Mouse (Mus musculus) kidney, postnatal 0 days (tissue): ENCODE measurements around the gene Hoxa7. TPM values are rescaled to one million over a fixed set of nuclear protein-coding genes. Genes with fewer than 3 reads are reported as not detected.

Source experiments
- ATAC-seq: fragments of 200-750 bp; cut with Nextera tagmentation; replicated peaks from 2 replicates; pipeline ENCODE4 v1.8.0; 2017; ENCODE audit warnings: low read depth, moderate number of reproducible peaks, moderate TSS enrichment, moderate library complexity; ENCODE audit not compliant: low FRiP score
- DNase-seq: peaks from one replicate; pipeline ENCODE4 v3.0.0-alpha.2; 2016; ENCODE audit warnings: low spot score
- H3K27ac ChIP-seq: fragments of 300-500 bp; sonication (generic); 2 replicates; pipeline ENCODE4 v1.5.1; 2014; ENCODE audit warnings: mild to moderate bottlenecking
- H3K27me3 ChIP-seq: fragments of 300-500 bp; sonication (generic); 2 replicates; pipeline ENCODE4 v1.6.1; 2014; ENCODE audit warnings: low read length, mixed read lengths; ENCODE audit not compliant: insufficient read depth
- H3K36me3 ChIP-seq: fragments of 300-500 bp; sonication (generic); 2 replicates; pipeline ENCODE4 v1.6.1; 2014; ENCODE audit warnings: low read length, mixed read lengths; ENCODE audit not compliant: insufficient read depth
- H3K4me1 ChIP-seq: fragments of 300-500 bp; sonication (generic); replicated peaks from 2 replicates; pipeline ENCODE4 v1.6.1; 2014; ENCODE audit warnings: antibody characterized with exemption, low read length, mixed read lengths; ENCODE audit not compliant: insufficient read depth
- H3K4me2 ChIP-seq: fragments of 300-500 bp; sonication (generic); 2 replicates; pipeline ENCODE4 v1.6.1; 2014; ENCODE audit warnings: mild to moderate bottlenecking, low read length, moderate library complexity, mixed read lengths
- H3K4me3 ChIP-seq: fragments of 300-500 bp; sonication (generic); replicated peaks from 2 replicates; pipeline ENCODE4 v1.5.1; 2014; ENCODE audit warnings: low read depth, low read length
- H3K9ac ChIP-seq: fragments of 300-500 bp; sonication (generic); 2 replicates; pipeline ENCODE4 v1.6.1; 2014; ENCODE audit warnings: low read depth, low read length
- H3K9me3 ChIP-seq: fragments of 300-500 bp; sonication (generic); replicated peaks from 2 replicates; pipeline ENCODE4 v1.6.1; 2016; ENCODE audit warnings: low read length, inconsistent platforms, mixed read lengths
- CTCF ChIP-seq: IDR thresholded peaks from 2 replicates; pipeline ENCODE4 v1.5.1; 2016; ENCODE audit warnings: antibody characterized with exemption, low read depth, mild to moderate bottlenecking, moderate library complexity
- WGBS: fragments of 180-500 bp; shearing (Covaris S2); extraction: QIAGEN DNeasy Blood & Tissue Kit; methylation state at CpG from one replicate; pipeline ENCODE4 v1.1.7; 2014; 5-methylcytosine and 5-hydroxymethylcytosine counted together
- polyA plus RNA-seq: library from polyadenylated mRNA; unstranded; fragments of >200 nt; fragmentation: Nextera tagmentation; extraction: Ambion mirVana; gene quantifications from 2 replicates; pipeline ENCODE4 v1.2.1, GENCODE M21; 2015

Hoxa7 gene
- polyA plus RNA-seq, 1 experiment from 2014 or later, result 29.7 TPM

GRCm38 (mm10) chr6:52245040-52245756 lies 23.5 kb upstream of the Hoxa7 start:
- no peak for TF ChIP-seq CTCF
- WGBS, result under 1% methylated on average over 69 of the region's 71 CpGs
- peak; percentile 25 for ATAC-seq
- H3K9ac ChIP-seq, result peak overlapping the region; percentile 93
- peaks cover 22% of the 10 kb centered on the region for H3K4me1 ChIP-seq
- no peak for DNase-seq
- H3K27ac ChIP-seq, result peak overlapping the region; percentile 88
- H3K9me3 ChIP-seq, result no peaks in the 10 kb centered on the region
- no peaks in the 10 kb centered on the region for H3K27me3 ChIP-seq
- H3K4me2 ChIP-seq, result peak overlapping the region; percentile 90
- peak overlapping the region; percentile 72 for H3K4me3 ChIP-seq
- H3K36me3 ChIP-seq, result no peaks in the 10 kb centered on the region

- Histone ChIP-seq H3K9me3 (no peaks in the 10 kb centered on the region), H3K36me3 (no peaks in the 10 kb centered on the region), H3K27me3 (no peaks in the 10 kb centered on the region), H3K4me2 (peak overlapping the region; percentile 90), H3K27ac (peak overlapping the region; percentile 88), H3K4me3 (peak overlapping the region; percentile 72), H3K9ac (peak overlapping the region; percentile 93), H3K4me1 (peaks cover 19% of the 10 kb centered on the region)
- no peak for ATAC-seq
- TF ChIP-seq CTCF, result no peak
- 4% methylated on average over 23 of the region's 23 CpGs for WGBS
- no peak for DNase-seq
These were observed 22.9 kb upstream of the Hoxa7 start for GRCm38 (mm10) chr6:52244471-52245039.

DNA sequence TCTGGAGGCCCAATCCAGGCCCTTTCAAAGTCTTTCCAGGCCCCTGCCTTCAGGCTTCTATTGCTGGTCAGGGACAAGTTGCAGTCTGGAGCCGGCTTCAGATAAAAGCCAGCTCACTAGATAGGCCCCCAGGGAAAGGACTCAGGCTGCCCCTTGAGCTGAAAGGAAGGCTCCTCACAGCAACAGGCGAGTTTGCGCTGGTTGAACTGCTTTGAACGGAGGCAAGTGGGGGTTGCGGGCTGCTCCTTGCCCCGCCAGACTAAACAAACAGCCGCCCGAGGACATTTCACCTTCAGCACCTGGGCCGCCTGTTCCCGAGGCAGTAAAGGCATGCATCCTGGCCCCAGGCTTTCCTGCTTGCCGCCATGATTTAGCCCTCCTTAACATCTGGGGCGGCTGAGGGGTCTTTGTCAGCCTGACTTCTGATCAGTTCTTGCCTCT lies 22.0 kb upstream of the Hoxa7 start:
- H3K9ac ChIP-seq, result peak overlapping the region; percentile 93
- peaks cover 17% of the 10 kb centered on the region for H3K4me1 ChIP-seq
- ATAC-seq (no peak), DNase-seq (no peak)
- no peaks in the 10 kb centered on the region for H3K36me3 ChIP-seq
- H3K27me3 ChIP-seq, result no peaks in the 10 kb centered on the region
- H3K4me2 ChIP-seq, result peak overlapping the region; percentile 90
- peak overlapping the region; percentile 88 for H3K27ac ChIP-seq
- no peaks in the 10 kb centered on the region for H3K9me3 ChIP-seq
- 10% methylated on average over 12 of the region's 12 CpGs for WGBS
- TF ChIP-seq CTCF, result no peak
- peak overlapping the region; percentile 72 for H3K4me3 ChIP-seq

DNA sequence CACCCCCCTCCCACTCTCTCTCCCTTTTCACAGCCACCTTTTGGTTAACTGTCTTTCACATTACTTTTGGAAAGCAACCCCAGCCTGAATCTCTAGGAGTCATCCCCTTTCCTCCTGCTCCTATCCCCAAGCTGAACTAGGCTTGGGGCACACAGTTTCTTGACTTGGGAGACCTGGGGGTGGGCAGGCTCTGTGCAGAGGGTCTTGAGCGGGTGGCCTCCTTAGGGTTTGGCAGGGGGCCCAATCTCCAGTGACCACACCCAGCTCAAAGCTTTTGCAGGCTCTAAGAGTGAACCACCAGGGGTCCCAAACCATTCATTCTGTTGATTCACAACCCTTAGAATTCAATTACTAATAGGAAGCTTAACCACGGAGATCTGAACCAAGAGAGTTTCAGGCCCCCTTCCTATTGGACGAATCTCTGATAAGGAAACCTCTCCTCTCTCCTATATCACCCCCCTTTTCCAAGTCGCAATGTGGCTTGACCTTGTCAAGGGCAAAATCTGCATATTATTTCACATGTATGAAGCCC lies 21.2 kb upstream of the Hoxa7 start:
- H3K27ac ChIP-seq, result peak overlapping the region; percentile 88
- H3K4me3 ChIP-seq, result peak overlapping the region; percentile 72
- no peaks in the 10 kb centered on the region for H3K36me3 ChIP-seq
- peak overlapping the region; percentile 93 for H3K9ac ChIP-seq
- peak overlapping the region; percentile 90 for H3K4me2 ChIP-seq
- 20% methylated on average over 4 of the region's 4 CpGs for WGBS
- H3K27me3 ChIP-seq, result no peaks in the 10 kb centered on the region
- peaks cover 11% of the 10 kb centered on the region for H3K4me1 ChIP-seq
- H3K9me3 ChIP-seq, result no peaks in the 10 kb centered on the region
- ATAC-seq, result no peak
- TF ChIP-seq CTCF, result 0 out of 2 replicates have a peak, but pooled peaks have one; percentile 26
- DNase-seq, result peak; percentile 86

DNA sequence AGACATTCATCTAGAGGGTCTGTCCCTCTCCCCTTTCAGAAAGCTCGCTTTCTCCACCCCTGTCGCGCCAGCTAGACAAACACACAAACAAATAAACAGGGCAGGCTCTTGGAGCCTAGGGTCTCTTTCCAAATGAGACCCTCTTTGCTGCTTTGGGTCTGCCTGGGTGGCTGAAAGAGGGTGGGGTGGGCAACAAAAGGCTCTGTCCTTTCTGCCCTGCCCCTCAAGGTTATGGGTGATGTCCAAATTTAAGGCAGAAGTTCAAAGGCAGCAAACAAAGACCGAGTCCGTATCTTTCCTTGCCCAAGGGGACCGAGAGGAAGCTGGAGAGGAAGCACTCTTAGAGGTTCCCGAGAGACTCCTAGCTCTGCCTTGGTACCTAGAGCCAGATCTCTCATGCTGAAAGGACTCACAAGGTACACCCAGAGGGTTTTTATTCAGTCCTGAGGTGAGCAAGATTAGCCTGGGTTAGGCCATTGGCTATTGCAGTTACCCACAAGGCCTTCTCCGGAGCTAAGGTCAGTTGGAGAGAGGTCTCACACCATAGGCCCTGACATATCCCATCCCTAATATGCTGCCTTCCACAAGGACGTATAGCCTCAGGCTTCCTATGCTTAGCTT lies 19.5 kb upstream of the Hoxa7 start:
- Histone ChIP-seq H3K4me3 (peak overlapping the region; percentile 85), H3K36me3 (no peaks in the 10 kb centered on the region), H3K27me3 (no peaks in the 10 kb centered on the region), H3K27ac (peak overlapping the region; percentile 97), H3K4me1 (peaks cover 13% of the 10 kb centered on the region), H3K9me3 (no peaks in the 10 kb centered on the region), H3K4me2 (peak overlapping the region; percentile 92), H3K9ac (peak overlapping the region; percentile 98)
- ATAC-seq (no peak), DNase-seq (no peak)
- TF ChIP-seq CTCF, result no peak
- WGBS, result 11% methylated on average over 9 of the region's 9 CpGs

DNA sequence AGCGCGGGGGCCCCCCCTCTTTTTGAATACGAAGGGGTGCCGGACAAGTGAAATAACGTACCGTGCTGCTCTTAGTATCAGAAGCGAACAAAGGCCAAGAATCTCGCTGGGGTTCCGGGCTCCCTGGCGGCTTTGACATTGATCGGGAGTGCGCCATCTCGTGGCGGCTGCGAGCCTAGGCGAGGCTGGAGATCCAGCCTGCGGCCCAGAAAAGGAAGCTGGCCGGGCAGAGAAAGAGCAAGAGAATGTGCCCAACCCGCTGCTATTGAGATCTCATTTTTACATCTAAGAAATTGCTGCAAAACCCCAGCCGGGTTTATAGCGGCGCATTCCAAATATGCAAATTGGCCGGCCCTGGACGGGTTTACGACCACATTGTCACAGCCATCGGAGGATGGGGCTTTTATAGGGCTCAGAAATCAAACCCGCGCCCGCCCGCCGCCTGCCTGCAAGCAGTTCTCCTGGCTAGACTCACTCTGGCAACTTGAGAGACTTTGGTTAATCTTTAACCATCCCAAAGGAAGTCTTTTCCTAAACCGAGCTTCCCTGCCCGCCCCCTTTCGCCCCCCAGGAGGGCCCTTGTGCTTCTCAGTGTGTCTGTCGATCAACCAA lies 18.8 kb upstream of the Hoxa7 start, which contains the start of gene Hoxa10:
TSS of gene Hoxa10 (minus strand) at position 466 of the 612 bp plus-strand sequence.
- Histone ChIP-seq H3K4me3 (peak within 1 kb of the TSS; percentile 85), H3K36me3 (no peaks in the 10 kb centered on the region), H3K27me3 (no peaks in the 10 kb centered on the region), H3K4me2 (peak within 1 kb of the TSS; percentile 92), H3K9me3 (no peaks in the 10 kb centered on the region), H3K9ac (peak within 1 kb of the TSS; percentile 98), H3K27ac (peak within 1 kb of the TSS; percentile 97), H3K4me1 (peaks cover 13% of the 10 kb centered on the region)
- WGBS, result 2% methylated on average over 35 of the region's 35 CpGs
- DNase-seq (peak; percentile 97), ATAC-seq (peak; percentile 68)
- peak; percentile 89 for TF ChIP-seq CTCF
